Mouse (Mus musculus) retina, adult 2 months (tissue): Measurements from ENCODE around the gene Phpt1.

ENCODE experiments used
- DNase-seq: peaks from one replicate; pipeline ENCODE4 v3.0.0-alpha.2; 2012; ENCODE audit warnings: low read depth, low spot score

Phpt1 gene

DNA sequence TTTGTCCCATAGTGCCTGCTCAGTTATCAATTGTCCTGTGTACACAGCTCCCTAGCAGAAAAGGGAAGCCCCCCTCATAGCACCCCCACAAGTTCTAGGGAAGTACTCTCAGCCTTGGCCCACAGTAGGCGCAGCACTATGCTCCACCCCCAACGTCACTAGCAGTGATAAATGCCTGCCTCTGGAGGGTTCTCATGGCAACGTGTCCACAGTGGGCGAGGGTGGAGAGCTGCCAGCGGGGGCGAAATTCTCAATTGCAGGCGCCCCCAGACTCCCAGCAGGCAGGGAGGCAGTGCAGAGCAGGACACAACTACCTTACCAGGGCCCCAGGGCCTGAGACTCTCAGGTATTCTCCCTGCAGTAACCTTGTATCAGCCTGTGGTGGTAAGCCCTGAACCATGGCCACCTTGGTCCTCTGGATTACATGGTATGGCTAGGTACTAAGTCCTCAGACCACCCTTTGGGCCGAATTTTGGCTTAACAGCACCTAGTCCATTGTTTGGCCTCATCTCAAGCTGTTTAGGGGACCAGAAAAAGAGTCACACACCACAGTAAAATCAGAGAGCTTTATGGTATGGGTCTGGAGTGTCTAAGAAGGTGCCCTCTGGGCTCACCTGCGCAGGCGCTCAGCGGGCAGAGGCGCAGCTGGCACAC, 7.6 kb upstream of the Phpt1 start:
- DNase-seq: no peak

DNA sequence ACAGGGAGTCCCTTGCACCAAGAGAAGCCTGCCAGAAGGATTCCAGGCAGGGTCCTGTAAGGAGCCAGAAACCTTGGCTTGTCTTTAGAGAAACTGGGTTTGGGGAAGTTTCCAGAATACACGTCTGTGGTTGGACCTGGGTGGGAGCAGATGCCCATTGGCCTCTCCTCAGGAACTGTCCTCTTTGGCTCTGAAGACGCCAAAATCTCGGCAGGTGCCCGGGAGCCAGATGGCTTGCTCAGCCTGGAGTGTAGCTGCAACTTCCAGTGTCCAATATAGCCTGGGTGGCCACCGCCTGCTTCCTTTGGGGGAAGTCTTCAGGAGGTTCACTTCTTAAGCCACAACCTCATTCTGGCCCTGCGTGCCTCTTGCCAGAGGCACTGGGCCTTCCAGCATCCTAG, 6.9 kb upstream of the Phpt1 start:
- DNase-seq: no peak

DNA sequence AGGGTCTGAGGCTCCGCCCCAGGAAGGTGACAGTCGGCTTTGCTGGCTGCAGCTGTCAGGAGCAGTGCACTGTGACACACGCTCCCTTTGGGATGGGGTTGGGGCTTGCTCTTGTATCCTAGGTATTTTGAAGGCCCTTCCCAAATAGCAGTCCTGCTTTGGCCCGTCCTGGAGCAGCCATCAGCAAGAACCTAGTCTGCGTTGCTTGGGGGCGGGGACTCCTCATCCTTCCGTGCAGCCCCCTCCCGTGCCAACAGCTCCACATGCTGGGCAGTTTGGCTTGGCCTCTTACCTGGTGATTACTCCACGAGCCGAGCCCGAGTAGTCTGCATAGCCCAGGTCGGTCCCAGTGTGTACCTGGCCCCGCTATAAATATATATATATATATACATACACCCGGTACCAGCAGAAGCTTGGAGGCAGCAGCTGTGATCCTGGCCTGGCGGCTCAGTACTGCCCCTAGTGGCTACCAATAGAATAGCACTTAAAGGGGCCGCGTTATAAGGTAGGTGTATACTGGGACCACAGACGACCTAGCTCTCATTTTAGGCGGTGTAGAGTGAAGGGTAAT, 6.4 kb upstream of the Phpt1 start, which contains the start of gene Ajm1:
Ajm1 (minus strand) TSS at position 464 of the 571 bp plus-strand sequence.
- DNase-seq: peak; percentile 53

DNA sequence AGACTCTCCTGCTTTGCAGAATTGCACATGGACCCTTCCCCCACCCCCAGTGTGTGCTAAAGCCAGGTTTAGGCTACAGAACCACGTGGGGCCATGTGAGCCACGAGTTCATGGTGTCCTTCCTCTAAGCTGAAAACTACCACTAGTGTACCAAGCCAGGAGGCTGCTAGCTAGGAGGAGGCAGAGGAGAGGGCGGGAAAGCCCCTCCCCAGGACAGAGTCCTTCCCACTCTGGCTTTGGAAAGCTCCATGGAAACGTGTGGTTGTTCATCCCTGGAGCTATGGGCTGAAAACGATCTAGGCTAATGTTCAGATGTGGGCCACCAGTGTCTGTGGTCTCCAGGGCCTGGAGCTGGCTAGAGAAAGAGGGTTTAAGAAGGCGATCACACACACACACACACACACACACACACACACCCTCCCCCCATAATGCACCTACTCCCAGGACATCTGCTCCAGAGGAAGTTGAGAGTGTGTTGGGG, 5.6 kb upstream of the Phpt1 start:
- no peak for DNase-seq

DNA sequence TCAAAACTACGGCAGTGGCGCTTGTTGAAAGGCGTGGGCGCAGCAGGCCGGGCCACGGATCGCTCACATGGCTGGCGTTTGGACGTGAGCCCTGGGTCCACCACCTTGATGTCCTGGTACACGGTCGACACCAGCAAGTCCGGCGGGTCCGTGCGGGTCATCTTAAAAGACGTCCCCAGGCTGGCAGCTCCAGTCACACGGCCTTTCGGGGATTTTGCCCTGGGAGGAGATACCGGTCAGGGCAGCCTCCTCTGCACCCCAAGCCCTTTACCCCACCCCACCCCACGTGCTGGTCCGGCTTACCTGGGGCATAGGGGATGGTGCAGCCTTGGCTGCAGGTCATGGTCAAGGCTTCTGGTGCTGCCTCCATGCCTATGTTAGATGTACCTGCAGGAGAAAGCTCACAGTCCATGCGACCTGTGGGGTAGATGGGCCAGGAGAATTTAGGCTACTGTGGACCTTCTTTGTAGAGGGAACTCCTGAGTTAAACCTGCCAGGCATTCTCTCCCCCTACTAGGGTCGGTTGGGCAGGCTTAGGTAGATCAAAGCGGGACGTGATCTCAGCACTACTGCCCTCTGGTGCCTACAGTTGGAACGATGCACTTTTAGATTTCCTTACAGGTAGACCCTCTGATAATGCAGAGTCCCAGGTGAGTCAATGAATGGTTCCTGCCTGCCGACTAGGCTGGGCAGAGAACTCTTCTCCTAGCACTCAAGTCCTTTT, 4.9 kb upstream of the Phpt1 start:
- no peak for DNase-seq

DNA sequence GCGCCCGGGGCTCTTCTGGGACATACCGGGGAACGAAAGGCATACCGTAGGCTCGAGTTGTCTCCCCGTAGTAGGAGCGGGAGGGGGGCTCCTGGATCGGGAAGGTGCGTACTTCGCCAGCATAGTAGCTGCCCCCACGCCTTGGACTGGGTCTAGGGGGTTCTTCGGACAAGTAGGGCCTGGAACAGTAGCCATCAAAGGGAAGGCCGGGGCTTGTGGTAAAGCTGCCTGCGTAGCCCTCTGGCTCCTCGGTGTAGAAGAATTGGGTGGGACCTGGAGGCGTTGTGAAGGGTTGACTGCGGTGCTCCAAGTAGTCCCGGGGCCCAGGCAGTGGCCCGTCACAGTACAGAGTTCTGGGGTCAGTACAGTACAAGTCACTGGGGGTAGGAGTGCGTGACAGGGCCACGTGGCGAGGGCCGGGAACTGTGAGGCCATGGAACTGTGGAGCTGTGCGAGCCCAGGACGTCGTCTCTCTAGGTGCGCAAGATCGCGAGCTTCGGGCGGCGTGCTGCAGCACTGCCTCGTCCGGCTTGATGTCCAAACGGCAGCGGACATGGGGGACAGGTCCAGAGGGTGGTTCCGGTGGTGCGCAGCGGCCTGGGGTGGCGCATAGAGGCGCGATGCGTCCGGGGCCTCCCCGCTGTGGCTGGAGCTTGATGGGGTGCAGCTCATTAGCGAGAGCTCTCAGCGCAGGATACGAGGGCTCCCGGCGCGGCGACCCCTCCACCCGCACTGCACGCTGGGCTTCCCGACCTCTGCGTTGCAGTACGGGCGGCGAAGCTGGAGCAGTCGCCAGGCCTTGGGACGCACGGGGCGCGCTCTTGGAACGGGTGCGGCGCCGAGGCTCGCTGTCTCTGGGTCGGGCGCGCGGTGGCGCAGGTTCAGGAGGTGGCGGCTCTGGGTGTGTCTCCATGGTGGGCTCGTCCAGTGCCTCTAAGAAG, 4.0 kb upstream of the Phpt1 start:
- no peak for DNase-seq

DNA sequence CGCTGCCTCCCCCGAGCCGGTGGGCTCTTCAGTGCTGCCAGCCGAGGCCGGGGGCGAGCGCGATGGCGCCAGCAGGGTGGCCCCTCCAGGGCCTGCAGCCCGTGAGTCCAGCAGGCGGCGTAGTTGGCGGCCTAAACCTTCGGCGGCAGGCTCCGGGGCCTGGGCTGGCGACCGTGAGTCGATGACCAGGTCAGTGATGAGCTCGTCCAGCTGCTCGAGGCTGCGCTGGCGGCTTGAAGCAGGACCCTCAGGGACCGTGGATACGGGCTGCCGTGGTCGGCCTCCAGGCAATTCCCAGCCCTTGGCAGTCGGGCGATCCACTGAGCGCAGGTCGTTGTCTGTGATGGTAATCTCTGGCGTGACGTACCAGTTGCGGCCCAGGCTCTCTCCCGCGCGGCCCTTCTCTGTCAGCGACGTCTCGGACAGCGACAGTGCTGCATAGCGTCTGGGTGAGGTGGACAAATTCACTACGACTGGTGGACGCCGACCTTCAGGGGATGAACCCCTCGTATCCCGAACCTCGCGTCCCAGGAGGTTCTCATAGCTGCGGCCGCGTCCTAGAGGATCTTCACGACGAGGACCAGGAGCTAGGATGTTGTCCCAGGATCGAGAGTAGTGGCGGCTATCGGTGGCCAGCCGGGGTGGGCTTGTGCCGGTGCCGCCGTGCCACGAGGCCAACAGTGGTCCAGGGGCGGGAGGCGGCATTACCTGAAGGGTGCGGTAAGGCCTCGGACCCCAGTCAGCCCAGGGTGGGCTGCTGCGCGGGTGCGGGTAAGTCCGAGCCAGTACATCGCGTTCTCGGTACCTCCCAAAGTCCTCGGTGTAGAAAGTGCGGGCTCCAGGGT, 3.1 kb upstream of the Phpt1 start:
- no peak for DNase-seq

DNA sequence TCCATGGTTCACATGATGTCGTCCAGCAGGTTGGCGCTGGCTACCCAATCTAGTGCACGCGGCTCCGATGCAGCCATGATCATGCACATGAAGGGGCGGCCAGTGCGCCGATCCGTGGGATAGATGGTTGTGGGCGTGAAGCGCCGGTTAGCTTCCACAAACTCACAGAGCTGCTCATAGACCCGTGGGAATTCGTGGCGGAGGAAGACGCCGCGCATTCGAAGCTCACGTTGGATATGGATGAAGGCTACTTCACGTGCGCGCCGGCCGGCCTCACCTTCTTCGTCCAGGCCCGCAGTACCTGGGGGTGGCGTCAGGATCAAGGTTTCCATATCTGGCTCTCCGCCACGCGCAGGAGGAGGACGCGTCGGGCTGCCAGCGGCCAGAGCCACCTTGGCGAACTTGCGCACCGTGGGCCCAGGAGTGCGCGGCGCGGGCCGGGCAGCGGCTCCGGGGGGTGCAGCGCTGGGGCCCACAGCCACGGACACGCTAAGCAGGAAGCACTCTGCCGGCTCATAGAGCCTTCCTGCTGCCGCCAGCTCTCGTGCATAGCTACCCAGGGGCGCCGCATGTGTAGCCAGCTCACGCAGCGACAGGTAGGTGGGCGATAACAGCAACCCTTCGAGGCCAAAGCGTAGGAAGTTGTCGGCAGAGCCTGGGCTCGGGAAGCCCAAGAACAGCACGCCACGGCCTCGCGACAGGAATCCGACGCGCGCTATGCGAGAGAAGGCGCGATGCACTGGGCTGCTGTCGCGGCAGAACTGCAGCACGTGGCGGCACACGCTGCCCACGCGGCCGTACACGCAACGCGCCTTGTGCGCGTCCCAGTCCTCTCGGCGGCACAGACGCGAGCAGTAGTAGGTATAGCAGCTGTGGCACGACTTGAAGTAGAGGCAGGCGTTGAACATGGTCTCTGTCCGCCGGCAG, 2.2 kb upstream of the Phpt1 start:
- DNase-seq: no peak

DNA sequence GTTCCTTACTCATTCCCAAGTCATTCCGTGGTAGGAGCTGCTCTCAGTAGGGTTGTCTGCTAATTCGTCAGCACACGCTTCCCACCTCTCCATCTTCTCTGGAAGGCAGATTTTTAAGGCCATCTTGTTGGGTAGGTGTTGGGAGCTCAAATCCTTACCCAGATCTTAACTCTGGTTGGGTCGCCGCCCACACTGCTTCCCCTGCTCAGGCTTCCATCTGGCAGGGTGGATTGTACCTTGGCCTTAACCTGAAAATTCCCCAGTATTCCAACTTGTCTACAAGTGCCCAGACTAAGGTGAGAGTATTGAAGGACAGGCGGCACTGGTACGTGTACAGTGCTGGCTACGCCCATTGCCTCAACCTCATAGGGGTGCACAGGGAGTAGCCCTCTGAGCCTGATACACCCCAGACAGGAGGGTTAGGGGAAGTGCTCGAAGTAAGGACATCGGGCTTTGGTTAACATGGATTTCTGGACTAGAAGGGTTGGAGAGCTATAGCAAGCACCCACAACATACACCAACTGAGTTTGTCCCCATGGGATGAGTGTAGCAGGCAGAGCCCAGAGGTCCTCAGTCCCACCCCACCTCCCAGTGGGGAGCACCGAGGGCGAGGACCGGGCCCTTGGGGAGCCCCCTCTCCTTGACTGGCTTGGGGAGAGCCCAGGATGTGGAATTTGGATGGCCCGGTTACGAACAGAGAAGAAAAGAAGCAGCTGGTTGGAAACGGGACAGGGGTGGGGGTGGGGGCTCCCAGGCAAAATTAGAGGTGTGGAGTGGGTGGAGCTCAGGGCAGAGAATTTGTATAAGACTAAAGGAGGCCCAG, 1.2 kb upstream of the Phpt1 start:
- DNase-seq: no peak

DNA sequence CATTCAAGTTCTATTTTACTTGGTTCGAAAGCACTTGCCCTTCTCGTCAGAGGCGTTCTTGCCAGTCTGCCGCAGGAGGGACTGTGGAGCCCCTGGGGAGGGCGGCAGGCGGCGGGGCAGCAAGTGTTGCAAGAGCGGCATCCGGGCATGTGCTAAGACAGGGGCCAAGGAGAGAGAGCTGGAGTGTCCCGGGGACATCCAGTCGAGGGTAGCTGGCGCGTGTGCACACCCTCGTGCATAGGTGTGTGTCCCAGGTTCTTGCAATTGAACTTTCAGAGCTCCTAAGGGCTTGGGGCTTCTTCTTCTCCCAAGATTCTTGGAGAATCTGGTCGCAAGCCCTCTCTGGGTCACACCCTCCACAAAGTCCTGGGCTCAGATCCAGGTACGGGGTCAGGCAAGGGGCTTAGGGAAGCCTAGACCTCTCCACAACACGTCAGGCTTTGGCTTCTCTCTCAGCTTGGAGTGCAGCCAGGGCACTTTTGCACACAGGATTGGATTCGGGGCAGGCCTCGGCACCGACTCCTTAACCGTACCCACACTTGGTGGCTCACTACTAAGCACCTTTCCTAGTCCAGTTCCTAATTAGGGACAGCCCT, 506 bp upstream of the Phpt1 start:
- DNase-seq: no peak

DNA sequence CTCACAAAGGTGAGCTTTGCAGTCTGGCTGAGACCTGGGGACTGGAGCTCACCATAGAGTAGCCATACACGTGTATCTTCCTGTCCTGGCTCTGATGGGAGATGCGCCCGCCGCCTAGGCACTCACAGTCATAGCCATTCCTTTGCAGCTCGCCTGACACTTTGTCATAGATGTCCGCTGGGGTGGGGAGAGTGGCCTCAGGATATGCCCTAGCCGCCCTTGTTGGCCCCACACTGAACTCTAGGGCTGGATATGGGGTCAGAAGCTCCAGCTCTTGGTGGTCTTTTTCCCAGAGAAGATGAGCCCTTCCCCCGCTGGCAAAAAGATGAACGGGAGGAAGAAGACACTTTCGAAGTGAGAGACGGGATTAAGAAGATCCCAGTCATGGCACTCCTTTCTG, 888 bp downstream of the Phpt1 start:
- no peak for DNase-seq

DNA sequence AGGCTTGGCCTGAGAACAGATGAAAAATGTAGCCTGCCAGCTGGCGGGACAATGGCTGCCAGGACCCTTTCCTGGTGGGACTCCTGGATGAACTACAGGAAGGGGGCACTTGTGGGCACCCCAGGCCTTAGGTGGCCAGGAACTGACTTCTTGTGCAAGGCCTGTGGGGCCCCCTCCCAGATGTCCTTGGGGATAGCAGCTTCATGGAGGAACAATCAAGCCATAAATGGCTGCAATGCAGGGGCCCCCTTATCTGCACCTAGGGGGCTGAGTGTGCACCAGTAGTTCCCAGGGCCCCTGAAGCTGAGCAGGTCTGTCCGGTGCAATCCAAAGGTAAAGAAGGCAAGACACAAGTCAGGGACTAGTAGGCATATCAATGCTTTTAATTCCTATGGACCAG, 2.0 kb downstream of the Phpt1 start:
- no peak for DNase-seq

DNA sequence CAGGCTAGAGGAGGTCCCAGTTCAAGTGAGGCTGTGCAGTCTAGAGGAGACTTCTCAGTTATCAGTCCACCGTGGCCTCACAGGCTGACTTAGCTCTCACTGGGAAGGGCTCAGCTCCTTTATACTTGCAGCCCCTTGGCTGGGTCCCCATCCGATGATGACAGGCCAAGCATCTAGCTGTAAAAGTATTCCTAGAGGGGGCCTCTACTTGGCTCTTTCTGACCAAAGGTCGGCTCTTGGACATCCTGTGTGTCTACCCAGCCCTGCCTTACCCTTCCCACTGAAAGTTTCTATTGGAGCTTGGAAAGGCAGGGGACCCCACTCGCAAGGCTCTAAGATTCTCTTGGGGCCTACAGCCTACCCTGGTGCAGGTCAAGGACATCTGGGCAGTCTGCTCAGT, 3.8 kb downstream of the Phpt1 start:
- DNase-seq: no peak

DNA sequence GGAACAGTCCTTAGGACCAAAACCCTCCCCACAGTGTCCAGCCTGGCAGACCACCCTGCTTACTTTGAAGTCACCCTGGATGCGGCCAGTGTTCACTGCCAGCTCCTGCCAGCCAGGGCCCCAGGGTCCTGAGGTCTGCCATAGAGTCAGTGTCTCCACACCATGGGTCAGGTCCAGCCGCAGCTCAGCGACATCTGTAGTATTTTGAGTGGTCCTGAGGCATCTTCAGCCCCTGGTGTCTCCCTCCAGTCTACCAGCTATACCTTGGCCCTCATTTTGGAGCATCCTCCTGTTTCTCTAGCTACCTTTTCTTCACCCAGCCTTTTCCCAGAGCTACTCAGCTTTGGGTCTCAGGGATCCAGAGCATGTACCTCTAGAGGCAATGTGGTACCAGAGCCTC, 5.7 kb downstream of the Phpt1 start:
- DNase-seq: no peak

DNA sequence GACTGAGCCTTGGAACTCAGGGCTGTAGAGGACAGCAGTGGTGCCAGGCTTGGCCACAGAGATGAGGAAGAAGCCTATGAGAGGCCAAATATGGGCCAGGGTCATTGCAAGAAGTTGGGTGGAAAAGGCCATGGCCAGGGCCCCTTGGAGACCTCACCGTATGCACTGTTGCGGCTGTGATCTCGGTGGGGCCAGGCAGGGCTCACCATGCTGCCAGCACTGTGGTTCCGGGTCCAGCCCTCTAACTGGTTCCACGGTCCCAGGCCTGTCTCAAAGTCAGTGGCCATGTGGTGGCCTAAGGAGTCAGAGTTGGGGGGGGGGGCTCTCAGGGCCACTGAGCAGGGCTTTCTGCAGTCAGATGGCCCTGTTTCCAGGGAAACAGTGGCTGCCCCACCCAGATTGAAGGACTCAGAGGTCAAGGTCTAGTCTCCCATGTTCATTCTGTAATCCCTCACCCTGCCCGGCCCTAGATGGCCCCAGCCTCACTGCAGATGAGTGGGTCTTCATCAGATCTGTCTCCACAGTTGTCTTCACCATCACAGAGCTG, 6.5 kb downstream of the Phpt1 start:
- no peak for DNase-seq

DNA sequence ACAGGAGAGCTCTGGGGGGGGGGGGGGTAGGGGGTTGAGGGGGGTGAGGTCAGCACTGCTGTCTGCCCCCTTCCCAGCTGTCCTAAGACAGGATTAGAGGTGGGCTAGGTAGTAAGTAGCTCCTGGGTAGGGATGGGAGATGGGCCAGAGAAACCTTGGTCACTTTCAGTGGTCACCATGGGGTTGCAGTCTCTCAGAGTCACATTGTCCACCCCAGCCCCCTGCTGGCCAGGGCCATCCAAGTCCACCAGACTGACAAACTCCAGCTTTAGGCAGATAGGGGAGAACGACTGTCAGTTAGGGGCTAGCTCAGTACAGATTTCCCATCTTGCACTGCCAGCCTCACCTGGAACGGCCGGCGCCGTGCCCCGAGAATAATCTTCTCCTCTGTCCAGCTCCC, 8.5 kb downstream of the Phpt1 start:
- no peak for DNase-seq

DNA sequence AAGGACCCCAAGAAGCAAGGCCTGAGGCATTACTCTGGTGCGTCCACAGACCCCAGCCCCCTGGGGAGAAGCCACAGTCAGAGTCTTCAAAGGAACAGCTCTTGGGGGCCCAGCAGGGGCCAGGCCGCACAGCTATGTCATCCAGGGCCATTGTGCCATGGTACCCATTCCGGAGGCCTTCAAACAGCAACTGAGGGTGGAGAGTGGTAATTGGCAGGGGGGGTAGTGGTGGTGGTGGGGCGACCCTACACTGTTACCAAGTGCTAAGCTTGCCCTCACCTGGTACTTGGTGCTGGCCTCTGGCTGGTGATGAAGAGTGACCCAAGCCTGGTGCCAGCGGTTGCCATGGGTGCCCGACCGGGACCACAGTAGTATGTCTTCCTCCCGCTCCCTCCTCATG, 9.3 kb downstream of the Phpt1 start:
- no peak for DNase-seq

DNA sequence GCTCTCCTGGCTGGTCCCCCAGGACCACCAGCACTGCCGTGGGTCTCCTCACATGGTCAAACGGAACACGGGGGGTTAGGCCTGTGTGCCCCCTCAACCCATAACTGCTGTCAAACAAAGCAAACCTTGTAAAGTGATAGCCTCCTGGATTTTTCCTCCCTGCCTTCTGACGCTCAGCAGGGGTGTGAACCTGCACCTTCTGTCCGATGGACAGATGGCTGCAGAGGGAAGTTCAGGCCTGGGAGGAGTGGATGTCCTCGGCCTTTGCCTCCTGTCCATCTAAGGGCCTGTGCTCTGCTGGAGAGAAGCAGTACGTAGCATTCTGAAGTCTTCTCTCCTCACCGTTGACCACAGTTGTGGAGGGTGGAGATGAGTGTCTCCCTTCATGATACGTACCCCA, 13.1 kb downstream of the Phpt1 start:
- DNase-seq: no peak
